Mouse (Mus musculus) spleen, adult 12 weeks (tissue): ENCODE data around the gene Zfp580.

ENCODE experiments used
- DNase-seq: peaks from one replicate; pipeline ENCODE4 v3.0.0; 2022; ENCODE audit warnings: low spot score

Zfp580 gene

GRCm38 (mm10) chr7:5035628-5036027 lies 15.7 kb upstream of the Zfp580 start:
- no peak for DNase-seq

- no peak for DNase-seq
These were observed 15.2 kb upstream of the Zfp580 start for GRCm38 (mm10) chr7:5036136-5036535.

DNA sequence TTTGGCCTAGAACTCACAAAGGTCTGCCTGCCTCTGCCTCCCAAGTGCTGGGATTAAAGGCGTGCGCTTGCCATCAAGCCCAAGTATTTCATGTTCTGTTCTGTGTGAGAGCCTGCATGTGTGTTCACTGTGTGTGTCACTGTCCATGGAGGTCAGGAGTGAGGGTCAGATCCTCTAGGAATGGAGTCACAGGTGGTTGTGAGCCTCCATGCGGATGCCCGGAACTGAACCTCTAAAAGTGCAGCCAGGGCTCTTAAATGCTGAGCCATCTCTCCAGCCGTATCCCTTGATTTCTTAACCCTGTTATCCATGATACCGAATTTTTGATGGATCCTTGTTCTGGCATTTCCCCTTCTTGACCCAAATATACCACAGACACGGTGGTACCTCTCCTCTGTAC lies 14.3 kb upstream of the Zfp580 start:
- DNase-seq: no peak

DNA sequence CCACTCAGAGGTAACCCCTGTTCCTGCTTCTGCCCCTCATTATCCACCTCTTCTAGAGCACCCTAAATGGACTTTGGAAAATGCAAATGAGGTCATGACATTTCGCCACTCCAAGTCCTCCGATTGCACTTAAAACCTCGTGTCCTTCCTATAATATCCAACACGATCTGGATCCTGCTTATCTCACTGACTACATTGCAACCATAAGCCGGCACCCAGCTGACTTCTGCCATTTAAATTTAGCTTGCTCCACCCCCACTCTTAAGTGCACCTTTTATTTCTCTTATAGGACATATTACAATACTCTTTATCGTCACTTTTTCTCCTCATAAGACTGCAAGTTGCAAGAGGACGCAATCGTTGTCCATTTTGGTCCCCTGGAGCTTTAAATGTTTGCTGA lies 13.9 kb upstream of the Zfp580 start:
- DNase-seq: no peak

DNA sequence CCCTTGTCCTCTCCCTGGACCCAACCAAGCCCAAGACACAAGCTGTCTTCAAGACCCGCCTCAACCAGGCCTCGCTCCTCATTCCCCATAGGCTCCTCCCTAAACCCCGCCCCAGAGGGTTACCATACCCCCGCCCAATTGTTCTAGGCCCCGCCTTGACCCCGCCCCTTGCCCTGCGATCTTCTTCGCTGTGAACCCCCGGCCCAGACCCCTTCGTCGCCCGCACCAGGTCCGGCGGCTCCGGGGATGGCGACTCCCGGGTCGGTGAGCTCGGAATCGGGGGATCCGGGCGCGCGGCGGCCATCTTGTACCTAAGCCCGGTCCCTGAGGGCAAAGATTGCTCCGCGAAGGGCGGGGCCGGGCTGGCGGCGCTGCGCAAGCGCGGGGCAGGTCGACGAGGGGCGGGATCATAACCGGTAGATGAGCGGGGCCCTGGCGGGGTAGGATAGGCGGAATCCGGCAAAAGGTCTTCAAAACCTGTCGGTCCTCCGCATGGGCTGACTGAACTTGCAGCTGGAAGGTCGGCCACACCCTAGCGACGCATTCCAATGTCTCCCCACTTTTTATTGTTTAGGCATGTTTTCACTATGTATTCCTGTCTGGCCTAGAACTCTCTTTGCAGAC lies 13.1 kb upstream of the Zfp580 start, which contains the start of gene Zfp784:
Zfp784 (minus strand) TSS at position 338 of the 624 bp plus-strand sequence.
- DNase-seq: peak; percentile 94

GRCm38 (mm10) chr7:5038940-5039339 lies 12.4 kb upstream of the Zfp580 start:
- DNase-seq: no peak

GRCm38 (mm10) chr7:5044981-5045380 lies 6.4 kb upstream of the Zfp580 start:
- no peak for DNase-seq

- DNase-seq: no peak
These were observed 5.2 kb upstream of the Zfp580 start for GRCm38 (mm10) chr7:5046112-5046511.

- DNase-seq: no peak
These were observed 4.0 kb upstream of the Zfp580 start for GRCm38 (mm10) chr7:5047313-5047712.

GRCm38 (mm10) chr7:5052438-5052837 lies 1.1 kb downstream of the Zfp580 start:
- no peak for DNase-seq

DNA sequence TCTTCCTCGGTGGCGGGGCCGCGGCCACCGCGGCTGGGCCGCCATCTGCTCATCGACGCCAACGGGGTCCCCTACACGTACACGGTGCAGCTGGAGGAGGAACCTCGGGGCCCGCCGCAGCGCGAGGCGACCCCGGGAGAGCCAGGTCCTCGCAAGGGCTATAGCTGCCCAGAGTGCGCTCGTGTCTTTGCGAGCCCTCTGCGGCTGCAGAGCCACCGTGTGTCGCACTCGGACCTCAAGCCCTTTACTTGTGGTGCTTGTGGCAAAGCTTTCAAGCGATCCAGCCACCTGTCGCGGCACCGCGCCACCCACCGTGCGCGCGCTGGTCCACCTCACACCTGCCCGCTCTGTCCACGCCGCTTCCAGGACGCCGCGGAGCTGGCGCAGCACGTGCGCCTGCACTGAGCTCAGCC lies 1.6 kb downstream of the Zfp580 start:
- DNase-seq: no peak

DNA sequence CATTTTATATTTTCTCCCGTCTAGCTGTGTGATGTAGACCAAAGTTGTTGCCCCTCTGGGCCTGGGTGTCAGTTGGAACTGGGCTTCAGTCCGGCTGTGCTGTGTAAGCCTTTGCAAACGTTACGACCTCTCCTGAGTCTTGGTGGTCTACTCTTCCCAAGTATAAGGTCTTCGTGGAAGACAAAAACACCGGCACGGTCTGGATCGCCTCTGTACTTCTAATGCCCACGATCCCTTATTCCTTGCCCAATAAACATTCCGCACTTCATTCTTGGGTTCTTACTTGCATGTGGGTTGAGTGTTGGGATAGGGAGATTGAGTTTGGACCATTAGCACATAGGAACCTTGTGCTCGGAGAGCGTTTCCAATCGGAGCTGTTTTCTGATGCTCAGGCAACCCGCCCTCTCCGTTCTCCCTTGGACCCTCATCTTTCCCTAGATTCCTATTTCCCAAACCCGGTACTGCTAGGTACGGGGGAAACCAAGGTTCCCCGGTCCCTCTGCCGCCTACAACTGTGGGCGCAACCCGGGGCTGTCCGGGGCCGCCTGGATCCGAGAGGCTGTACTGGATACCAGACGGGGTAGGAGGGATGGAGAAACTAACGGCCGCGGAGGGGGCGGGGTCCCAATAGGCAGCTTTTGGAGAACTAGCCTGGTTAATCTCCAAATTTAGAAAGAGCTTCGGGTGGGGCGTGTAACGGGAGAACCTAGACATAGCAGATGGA lies 2.3 kb downstream of the Zfp580 start:
- no peak for DNase-seq

GRCm38 (mm10) chr7:5056651-5057263 lies 5.4 kb downstream of the Zfp580 start:
- DNase-seq: no peak

DNA sequence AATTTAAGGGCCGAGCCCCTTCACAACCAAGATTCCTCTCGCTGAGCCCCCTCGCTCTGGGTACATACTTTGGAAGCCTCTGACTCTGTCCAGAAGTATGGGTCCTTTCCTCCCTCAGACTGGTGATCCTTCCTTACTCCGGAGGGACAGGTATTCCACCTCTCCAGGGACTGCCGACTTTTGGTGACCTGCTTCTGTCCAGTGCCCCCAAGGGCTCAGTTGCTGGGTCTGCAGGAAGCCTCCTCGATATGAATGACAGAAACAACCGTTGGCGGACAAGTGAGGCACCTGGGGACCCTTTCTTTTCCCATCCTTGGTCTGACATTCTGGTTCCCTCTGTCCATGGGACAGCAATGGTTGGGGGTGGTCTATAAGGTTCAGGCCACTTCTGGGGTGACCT lies 6.0 kb downstream of the Zfp580 start:
- no peak for DNase-seq

DNA sequence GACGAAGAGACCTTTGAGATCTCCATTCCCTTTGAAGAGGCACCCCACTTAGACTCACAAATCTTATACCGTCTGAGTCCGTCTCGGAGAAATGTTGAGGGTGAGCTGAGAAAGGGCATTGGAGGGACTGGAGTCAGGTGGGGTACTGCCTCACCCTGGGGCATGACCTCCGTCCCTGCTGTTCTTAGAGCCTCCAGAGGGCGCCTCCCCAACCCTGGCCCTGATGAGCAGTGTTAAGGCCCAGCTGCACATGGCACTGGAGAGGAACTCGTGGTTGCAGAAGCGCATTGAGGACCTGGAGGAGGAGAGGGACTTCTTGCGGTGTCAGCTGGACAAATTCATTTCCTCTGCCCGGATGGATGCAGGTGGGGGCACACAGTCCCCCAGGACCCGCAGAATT lies 6.5 kb downstream of the Zfp580 start:
- DNase-seq: no peak

- no peak for DNase-seq
These were observed 7.3 kb downstream of the Zfp580 start for GRCm38 (mm10) chr7:5058631-5059030.

DNA sequence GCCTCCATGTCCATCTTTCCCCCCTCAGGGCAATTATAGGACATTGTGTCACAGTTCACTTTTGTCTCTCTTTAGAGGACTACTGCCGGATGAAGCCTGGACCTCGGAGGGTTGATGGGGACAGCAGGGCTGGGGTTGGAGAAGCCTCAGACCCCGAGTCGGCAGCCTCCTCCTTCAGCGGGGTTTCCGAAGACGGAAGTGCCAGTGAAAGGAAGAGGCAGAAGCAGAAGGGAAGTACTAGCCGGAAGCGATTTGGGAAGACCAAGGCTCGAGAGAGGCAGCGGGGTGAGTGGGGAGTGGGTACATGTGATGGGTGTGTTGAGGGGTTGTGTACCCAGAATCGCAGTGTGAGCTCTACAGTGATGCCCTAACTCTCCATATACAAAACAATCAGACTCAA lies 8.1 kb downstream of the Zfp580 start:
- no peak for DNase-seq

DNA sequence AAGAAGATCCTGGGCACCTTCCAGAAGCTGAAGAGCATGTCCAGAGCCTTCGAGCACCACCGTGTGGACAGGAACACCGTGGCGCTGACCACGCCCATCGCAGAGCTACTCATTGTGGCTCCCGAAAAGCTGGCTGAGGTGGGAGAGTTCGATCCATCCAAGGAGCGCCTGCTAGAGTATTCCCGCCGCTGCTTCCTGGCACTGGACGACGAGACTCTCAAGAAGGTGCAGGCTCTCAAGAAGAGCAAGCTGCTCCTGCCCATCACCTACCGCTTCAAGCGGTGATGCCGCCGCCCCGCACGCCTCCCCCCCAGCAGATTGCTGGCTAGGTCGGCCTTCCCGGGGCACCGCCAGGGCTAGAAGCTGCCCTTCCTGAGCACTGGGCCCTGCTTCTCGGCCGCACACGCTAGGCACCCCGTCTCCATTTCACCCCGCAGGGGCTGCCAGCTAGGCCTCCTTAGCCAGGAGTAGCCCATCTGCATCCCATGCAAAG lies 8.9 kb downstream of the Zfp580 start:
- DNase-seq: peak; percentile 69

DNA sequence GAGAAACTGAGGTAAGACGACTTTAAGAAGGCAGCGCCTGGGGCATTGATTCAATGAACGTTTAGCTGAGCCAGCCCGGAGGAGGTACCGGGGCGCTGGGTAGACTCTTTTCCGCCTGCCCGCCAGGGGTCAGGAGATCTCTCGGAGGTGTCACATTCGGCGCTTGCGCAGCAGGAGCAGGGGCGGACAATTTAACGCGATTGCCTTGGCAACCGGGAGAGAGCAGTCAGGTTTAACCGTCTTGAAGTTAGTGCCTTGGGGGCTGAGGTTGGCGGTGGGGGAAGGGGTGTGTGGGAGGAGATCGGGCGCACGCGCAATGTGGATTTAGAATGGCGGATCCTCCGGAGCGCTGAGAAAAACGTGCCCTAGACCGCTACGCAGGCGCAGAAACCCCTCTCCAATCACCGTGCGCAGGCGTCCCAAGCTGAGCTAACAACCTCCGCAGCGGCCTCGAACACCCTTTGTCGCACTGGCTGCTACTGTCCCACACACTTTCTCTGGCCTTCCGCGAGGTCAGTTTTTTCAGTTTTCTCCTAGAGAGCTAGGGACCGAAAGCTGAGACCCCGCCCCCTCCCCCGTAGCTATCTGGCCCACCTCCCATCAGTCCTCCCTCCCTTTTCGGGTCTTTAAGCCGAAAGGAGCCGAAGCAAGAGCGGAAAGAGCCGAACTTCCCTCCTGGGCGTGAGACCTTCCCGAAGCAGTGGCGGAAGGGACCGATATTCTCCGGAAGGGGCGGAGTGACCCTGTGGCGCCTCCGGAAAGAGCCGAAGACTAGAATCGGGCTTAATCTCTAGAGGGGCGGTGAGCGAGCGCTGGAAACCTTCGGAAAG lies 9.8 kb downstream of the Zfp580 start:
- DNase-seq: peak; percentile 94

DNA sequence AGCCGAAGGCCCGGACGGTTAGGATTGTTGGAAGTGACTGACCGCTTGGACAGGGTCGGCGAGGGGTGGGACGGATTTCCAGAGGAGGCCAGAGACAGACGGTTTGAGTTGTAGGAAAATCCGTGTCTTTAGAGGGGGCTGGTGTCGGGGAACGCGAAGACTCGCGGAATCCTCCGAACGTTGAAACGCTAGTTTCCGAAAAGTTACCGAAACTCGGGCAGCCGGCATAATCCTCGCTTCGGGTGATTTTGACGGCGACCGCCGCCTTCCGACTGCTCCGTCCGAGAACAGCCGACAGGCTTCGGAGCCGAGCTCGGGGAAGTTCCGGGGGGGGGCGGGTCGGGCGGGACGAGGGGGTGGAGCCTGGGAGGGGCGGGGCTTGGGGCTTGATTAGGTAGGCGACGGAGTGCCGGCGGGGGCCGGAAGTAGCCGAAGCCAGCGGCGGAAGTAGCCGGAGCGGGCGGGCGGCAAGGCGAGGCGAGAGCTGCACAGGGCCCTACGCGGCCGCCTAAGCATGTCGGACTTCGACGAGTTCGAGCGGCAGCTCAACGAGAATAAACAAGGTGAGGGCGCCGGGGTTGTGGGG lies 10.5 kb downstream of the Zfp580 start, which contains the start of gene U2af2:
U2af2 (plus strand) TSS at position 370 of the 586 bp plus-strand sequence.
- DNase-seq: peak; percentile 87

DNA sequence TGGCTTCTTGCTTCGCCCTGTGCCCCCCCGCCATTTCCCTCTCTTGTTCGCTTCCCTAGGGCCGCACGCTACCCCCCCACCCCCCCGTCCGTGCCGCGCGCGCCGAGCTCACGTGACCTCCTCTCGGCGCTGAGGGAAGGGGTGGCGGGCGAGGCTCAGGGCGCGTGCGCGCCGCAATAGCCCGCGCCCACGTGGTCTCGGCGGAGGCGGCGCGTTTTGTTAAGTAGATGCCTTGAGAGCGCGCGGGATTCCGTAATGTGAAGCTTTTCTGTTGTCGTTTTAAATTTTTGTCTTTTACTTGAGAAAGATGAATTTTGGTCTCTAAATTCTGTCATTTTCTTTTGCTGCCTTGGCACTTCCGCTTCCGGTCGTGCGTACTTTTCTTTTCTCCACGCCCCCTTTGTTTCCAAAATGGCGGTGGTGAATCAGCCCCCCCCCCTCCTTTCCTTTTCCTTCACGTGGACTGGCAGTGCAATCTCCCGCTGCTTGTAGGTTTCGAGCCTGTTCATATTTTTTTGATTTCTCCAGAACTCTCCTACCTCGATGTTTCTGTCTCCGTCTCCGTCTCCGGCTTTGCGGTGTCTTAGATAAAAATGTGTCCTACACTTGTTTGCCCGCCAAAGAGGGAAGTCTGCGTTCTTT lies 11.1 kb downstream of the Zfp580 start:
- no peak for DNase-seq
